Mouse (Mus musculus) right cerebral cortex, adult 2 months (tissue): ENCODE measurements at regions not wholly inside any gene's neighbourhood (a gene's known extent, or its start where the extent isn't known, plus 50 kb on each side); places are given as distances from the start of the nearest gene placed in this dataset.

ENCODE experiments used
- DNase-seq, 2 experiments: peaks; one replicate each; pipeline ENCODE4 v3.0.0; 2021 to 2022; ENCODE audit warnings: low spot score in 2 of 2

DNA sequence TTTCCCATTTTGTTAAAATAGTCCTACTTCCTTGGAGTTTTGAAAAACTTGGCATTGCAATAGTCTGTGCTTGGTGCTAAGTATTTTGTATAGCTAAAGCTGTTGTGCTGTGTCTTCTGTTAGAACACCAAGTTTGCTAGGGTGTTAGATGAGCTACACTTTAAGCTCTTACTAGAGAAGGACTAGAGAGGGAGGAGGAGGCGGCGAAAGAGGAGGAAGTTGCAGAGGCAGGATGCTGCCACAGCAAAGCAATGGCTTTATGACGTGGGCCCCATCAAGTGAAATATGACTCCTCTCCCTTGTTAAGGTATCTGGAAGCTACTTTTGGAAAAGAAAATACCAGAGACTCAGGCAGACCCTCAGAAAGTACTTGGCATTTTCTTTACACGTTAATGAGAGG, 167.8 kb upstream of the Pik3r1 start:
- DNase-seq = peak; percentile 14 to 20

- no peak for DNase-seq
Observed at GRCm38 (mm10) chr13:101954521-101954920, 186.5 kb upstream of the Pik3r1 start.

- DNase-seq = no peak
Observed at GRCm38 (mm10) chr13:101955806-101956418, 187.9 kb upstream of the Pik3r1 start.

- DNase-seq = no peak
Observed at GRCm38 (mm10) chr13:101957782-101958181, 189.8 kb upstream of the Pik3r1 start.

DNA sequence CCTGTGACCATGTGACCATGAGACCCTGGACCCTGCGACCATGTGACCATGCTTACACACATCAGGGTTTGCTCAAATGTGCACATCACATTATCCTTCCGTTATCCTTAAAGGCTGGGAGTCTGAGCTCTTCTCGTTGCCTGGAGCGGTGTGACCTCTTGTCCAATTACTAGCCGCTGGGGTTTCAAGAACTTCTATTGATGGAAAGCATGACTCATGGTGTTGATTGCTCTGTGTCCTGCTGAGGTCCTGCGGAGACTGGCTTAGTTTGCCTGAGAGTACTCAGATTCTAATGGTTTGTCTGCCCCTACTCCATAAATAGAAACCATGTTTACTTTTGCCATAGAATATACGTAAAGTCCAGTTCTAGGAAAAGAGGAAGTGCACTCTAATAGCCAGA, 197.5 kb upstream of the Pik3r1 start:
- DNase-seq = no peak

DNA sequence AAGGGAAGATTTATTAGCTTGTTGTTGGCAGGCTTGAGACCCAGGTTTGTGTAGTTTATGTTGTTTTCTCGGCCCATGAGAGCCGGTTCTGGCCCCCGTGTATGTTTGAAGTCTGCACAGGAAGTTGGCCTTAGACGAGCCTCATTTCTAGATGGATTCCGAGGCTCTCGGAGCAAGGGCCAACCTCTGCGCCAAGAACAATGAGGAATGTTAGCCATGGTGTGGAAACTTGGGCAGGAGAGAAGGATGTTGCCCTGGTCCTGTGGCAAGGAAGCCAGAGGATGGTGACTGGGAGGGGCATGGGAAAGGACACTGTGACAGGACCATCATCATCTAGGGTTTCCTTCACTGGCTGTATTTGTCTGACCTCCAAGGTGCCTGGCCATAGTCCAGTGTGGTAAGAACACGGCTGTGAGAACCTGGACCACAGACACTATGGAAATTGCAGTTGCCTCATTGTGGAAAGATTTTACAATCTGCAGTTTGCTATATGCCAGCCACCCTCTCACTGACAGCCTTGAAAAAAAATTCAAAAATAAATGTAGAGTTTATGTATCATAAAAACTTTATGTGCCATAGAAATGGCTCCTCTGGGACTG, 198.9 kb upstream of the Pik3r1 start:
- no peak for DNase-seq

- no peak for DNase-seq
Observed at GRCm38 (mm10) chr13:101967466-101967865, 199.4 kb upstream of the Pik3r1 start.

GRCm38 (mm10) chr13:101976766-101977165, 208.7 kb upstream of the Pik3r1 start:
- no peak for DNase-seq

GRCm38 (mm10) chr13:101980171-101980835, 212.3 kb upstream of the Pik3r1 start:
- no peak for DNase-seq

DNA sequence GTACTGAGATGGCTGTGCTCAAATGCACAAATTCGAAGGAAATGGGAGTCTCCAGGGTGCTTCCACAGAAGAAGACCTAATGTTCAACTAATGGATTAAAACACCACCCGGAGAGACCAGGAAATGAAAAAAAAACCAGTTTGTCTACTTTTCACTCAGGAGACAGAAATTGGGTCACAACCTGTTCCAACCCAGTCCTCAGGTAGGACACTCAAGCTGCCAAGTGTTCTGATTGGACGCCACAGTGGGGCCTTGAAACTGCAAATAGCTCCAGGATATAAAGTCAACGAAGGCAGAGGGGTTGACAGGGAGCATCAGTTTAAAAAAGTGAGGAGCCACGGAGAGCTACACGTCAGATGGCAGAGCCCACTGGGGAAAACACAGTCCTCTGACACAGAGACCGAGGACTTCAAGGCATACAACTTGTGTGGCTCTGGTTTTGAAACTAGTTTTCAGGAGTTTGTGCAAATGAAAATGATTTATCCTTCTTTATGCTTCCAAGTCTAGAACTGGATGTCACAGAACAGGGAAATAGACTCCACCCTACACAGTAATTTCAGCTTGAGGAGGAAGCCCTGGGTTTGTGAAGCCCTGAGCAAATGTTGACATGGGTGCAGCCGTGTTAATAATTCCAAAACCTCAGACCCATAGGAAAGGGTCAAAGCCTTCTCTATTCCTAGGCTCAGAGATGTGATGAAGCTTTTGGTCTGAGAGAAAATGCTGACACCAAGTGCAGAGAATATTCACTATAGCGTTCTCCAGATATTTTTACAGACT, 220.8 kb upstream of the Pik3r1 start:
- no peak for DNase-seq

GRCm38 (mm10) chr13:101991729-101992128, 223.7 kb upstream of the Pik3r1 start:
- DNase-seq = no peak

DNA sequence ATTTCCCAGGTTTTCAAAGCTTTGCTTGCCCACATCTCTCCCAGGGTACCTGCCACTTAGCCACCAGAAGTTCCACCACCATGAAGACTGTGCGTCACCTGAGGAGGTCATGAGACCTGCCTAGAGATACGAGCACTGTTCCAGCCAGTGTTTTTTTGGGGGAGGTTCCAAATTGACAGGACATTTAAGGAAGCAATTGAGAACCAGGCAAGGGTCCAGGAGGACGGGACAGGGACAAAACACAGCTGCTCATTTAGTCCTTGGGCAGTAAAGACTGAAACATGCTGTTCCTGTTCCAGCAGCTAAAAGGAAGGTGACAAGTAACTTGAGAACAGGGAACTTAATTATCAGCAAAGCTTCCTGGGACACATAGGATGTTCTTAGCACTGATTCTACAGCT, 226.8 kb upstream of the Pik3r1 start:
- no peak for DNase-seq

- no peak for DNase-seq
Observed at GRCm38 (mm10) chr13:101995529-101995928, 227.5 kb upstream of the Pik3r1 start.

DNA sequence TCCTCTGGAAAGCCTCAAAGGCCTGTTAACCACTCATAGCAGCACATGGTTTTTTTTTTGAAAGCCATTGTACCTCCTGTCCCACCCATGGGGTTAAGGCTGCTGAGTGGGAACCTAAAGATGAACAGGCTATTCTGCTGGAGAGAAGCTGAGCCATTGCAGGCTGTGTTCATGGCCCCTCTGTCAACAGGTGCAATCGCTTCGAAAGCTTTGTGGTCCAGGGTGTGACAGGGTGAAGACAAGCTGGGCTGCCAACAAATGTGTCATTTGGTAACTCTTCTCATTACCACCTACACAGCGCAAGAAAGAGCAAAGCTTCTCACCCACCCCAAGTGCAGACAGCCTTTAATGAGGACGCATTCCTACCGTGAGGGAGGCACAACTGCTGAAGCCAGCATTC, 228.1 kb upstream of the Pik3r1 start:
- DNase-seq = no peak

GRCm38 (mm10) chr13:101997415-101997814, 229.4 kb upstream of the Pik3r1 start:
- DNase-seq = no peak

DNA sequence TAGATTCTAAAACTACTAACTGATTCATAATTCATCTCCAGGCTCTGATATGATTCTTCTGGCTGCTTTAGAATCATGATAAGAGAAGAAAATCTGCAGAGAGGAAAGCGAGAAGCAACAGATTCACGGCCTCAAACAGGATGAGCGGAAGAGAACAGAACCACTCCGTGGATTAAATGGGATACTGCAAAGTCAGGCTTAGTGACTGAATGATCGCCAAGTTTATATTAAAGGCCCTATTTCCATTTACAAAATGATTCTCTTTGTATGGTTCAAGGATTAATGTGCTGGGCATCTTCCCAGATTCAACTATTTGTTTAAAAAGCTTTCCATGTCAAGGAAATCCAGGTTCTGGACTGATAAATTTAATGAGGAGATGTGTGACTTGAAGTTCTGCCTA, 238.5 kb upstream of the Pik3r1 start:
- no peak for DNase-seq

- DNase-seq = no peak
Observed at GRCm38 (mm10) chr13:102011965-102012364, 243.9 kb upstream of the Pik3r1 start.

DNA sequence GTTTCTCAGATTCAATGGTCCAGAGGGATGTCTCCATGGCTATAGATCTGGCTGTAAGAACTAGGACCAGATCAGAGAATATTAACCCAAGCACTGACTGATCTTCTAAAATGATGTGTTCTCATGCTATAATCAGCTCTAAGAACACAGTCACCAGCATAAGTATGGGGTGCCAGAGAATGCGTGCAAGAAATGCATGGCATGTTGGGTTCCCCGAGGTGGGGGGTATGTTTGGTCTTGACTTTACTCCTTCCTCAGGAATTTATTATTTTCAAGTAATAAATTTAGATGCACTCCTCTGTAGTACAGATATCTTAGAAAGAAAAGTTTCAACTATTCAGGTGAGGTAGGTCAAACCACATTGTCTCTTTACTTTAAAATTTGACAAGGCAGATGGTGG, 246.5 kb upstream of the Pik3r1 start:
- DNase-seq = no peak

GRCm38 (mm10) chr13:102014958-102015357, 246.9 kb upstream of the Pik3r1 start:
- DNase-seq = no peak

- no peak for DNase-seq
Observed at GRCm38 (mm10) chr13:102016518-102016917, 248.5 kb upstream of the Pik3r1 start.

- no peak for DNase-seq
Observed at GRCm38 (mm10) chr13:102022273-102022672, 254.3 kb upstream of the Pik3r1 start.

DNA sequence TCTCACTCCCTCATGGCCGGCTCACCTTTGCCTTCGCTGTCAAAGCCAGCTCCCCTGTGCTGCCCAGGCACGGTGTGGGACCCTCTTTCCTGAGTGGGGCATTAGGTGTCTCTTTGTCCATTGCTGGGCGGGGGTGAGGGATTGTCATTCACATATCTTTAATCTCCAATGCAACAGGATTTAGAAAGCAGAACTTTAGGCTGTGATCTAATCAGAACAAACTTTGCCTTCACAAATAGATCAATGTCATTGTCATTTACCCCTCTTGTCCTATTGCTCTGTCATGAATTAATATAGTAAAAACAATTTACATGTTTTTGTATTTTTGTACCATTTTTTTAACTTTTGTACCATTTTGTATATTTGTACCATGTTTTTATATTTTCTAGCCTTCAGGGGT, 254.7 kb upstream of the Pik3r1 start:
- no peak for DNase-seq

DNA sequence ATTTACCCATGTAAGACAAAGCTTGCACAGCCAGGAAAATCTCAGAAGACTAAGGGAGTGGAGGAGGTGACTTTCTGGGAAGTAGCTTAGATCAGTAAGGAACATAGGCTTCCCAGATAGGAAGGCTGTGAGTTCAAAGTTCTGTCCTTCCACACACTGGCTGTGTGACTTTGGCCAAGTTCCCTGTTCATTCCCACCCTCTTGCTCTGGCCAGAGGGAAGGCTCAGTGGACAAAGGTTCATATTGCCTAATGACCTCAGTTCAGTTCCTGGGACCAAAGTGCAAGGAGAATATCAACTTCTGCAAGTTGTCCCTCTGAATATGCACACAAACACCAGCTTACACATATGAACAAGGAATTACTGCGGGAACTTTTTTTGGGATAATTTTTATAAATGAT, 255.6 kb upstream of the Pik3r1 start:
- DNase-seq = no peak
